Mouse (Mus musculus) liver, adult (tissue): ENCODE data around the gene Gdf2.

ENCODE experiments used
- GATA4 ChIP-seq: IDR thresholded peaks from 2 replicates; pipeline ENCODE4 v1.6.1; 2014; ENCODE audit warnings: mild to moderate bottlenecking, low read length; ENCODE audit not compliant: insufficient replicate concordance

Gene Gdf2

GRCm38 (mm10) chr14:33993051-33993450 is 52.2 kb downstream of the Gdf2 start:
- no peak for TF ChIP-seq GATA4

GRCm38 (mm10) chr14:33993521-33994289 is 52.9 kb downstream of the Gdf2 start:
- no peak for TF ChIP-seq GATA4
